Mouse (Mus musculus): Measurements from ENCODE around the gene Gm10147. TPM values are rescaled to one million over a fixed set of nuclear protein-coding genes. Genes with fewer than 3 reads are reported as not detected.

The Gm10147 gene
- polyA plus RNA-seq (2015; fragmentation: Nextera tagmentation; extraction: Ambion mirVana) = not detected in 2 replicates

GRCm38 (mm10) chrX:28607742-28608141 is at the start of gene Gm10147:
TSS of gene Gm10147 (minus strand) at chrX:28607842.

Small RNA genes within 50 kb of the gene (microRNA-seq; reads per million reads assigned to microRNA genes)
- not detected for gene Gm44499

All from neural tube, postnatal 0 days (tissue).